Mouse (Mus musculus) myocyte (in vitro differentiated cells): ENCODE results near the gene Prr14.

Source experiments
- CEBPB ChIP-seq: IDR thresholded peaks from 2 replicates; pipeline ENCODE4 v1.6.1; 2011; ENCODE audit warnings: mild to moderate bottlenecking, moderate library complexity; ENCODE audit not compliant: poor library complexity, insufficient read depth, severe bottlenecking
- E2F4 ChIP-seq: IDR thresholded peaks from one replicate; pipeline ENCODE4 v1.6.1; 2011; ENCODE audit warnings: mild to moderate bottlenecking, control low read depth, moderate library complexity; ENCODE audit not compliant: insufficient read depth
- MAX ChIP-seq: IDR thresholded peaks from one replicate; pipeline ENCODE4 v1.6.1; 2011; ENCODE audit warnings: low read depth, mild to moderate bottlenecking, control low read depth
- MYOD1 ChIP-seq, 3 experiments: IDR thresholded peaks; one replicate each; pipeline ENCODE4 v1.6.1; 2011; ENCODE audit warnings: control low read depth in 2 of 3, low read depth in 2 of 3, mild to moderate bottlenecking in 2 of 3, moderate library complexity in 1 of 3; ENCODE audit not compliant: insufficient read length in 2 of 3, control insufficient read depth in 1 of 3
- MYOG ChIP-seq, 3 experiments: IDR thresholded peaks; one replicate each; pipeline ENCODE4 v1.6.1; 2011; ENCODE audit warnings: control low read depth in 2 of 3, low read depth in 2 of 3, mild to moderate bottlenecking in 2 of 3; ENCODE audit not compliant: insufficient read length in 2 of 3, control insufficient read depth in 1 of 3, insufficient read depth in 1 of 3
- POLR2A ChIP-seq: IDR thresholded peaks from one replicate; pipeline ENCODE4 v1.6.1; 2011; ENCODE audit warnings: low read depth, mild to moderate bottlenecking, control low read depth, moderate library complexity; ENCODE audit not compliant: insufficient read length
- POLR2AphosphoS2 ChIP-seq: IDR thresholded peaks from one replicate; pipeline ENCODE4 v1.6.1; 2011; ENCODE audit warnings: low read depth, control low read depth; ENCODE audit not compliant: insufficient read length
- REST ChIP-seq: IDR thresholded peaks from one replicate; pipeline ENCODE4 v1.6.1; 2011; ENCODE audit warnings: mild to moderate bottlenecking, control low read depth, moderate library complexity; ENCODE audit not compliant: insufficient read depth, insufficient read length
- SRF ChIP-seq: IDR thresholded peaks from one replicate; pipeline ENCODE4 v1.6.1; 2011; ENCODE audit warnings: low read depth; ENCODE audit not compliant: control insufficient read depth, insufficient read length
- TCF12 ChIP-seq: IDR thresholded peaks from one replicate; pipeline ENCODE4 v1.6.1; 2011; ENCODE audit warnings: mild to moderate bottlenecking, control low read depth; ENCODE audit not compliant: poor library complexity, insufficient read depth, severe bottlenecking
- TCF3 ChIP-seq: IDR thresholded peaks from one replicate; pipeline ENCODE4 v1.6.1; 2011; ENCODE audit warnings: low read depth, control low read depth; ENCODE audit not compliant: insufficient read length
- USF1 ChIP-seq: IDR thresholded peaks from one replicate; pipeline ENCODE4 v1.6.1; 2011; ENCODE audit warnings: low read depth, mild to moderate bottlenecking, control low read depth, moderate library complexity

GRCm38 (mm10) chr7:127449966-127450365 lies 9.4 kb upstream of the Prr14 start:
- TF ChIP-seq MAX: no peak
- TF ChIP-seq POLR2A: no peak
- TF ChIP-seq USF1: no peak
- TF ChIP-seq SRF: no peak
- no peak for TF ChIP-seq E2F4
- no peak for TF ChIP-seq TCF12
- no peak for TF ChIP-seq REST
- no peak for TF ChIP-seq CEBPB
- no peak for TF ChIP-seq POLR2AphosphoS2
- TF ChIP-seq MYOG (IDR thresholded peaks at IDR 0.05; ENCODE audit: control insufficient read depth in 1 of 3, insufficient read depth in 1 of 3, insufficient read length in 2 of 3, low read depth in 2 of 3): no peak
- no peak for TF ChIP-seq MYOD1 (IDR thresholded peaks at IDR 0.05; ENCODE audit: control insufficient read depth in 1 of 3, insufficient read length in 2 of 3, low read depth in 2 of 3)
- no peak for TF ChIP-seq TCF3
